Mouse (Mus musculus) C2C12 (cell line): ENCODE results near the gene Lamb3.

Experiments
- CEBPB ChIP-seq: IDR thresholded peaks from one replicate; pipeline ENCODE4 v1.6.1; 2011; ENCODE audit warnings: low read depth, mild to moderate bottlenecking, control low read depth, moderate library complexity
- CTCF ChIP-seq: IDR thresholded peaks from one replicate; pipeline ENCODE4 v1.5.1; 2011; ENCODE audit not compliant: control insufficient read depth, insufficient read depth, insufficient read length
- MYOD1 ChIP-seq: IDR thresholded peaks from one replicate; pipeline ENCODE4 v1.6.1; 2011; ENCODE audit warnings: low read depth; ENCODE audit not compliant: control insufficient read depth, insufficient read length
- MYOG ChIP-seq: IDR thresholded peaks from one replicate; pipeline ENCODE4 v1.6.1; 2011; ENCODE audit not compliant: control insufficient read depth, insufficient read length; ENCODE audit errors: extremely low read depth
- USF1 ChIP-seq: IDR thresholded peaks from one replicate; pipeline ENCODE4 v1.6.1; 2011; ENCODE audit warnings: low read depth, mild to moderate bottlenecking, control low read depth, moderate library complexity

DNA sequence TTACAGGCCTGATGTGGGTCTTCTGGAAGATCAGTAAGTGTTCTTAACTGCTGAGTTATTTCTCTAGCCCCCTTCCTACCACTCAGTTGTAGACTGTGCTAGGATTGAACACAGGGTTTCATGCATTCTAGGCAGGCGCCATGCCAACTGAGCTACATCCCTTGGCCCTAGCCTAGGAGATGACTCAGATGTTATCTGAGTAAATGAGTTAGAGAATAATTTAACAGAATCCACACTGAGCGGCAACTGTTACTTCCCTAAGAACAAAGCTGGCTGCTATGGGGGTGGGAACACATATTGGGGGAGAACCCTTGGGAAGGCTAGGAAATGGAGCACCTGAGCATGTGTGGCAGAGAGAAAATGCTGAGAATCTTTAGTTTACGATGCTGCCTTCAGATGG is 144.1 kb downstream of the Lamb3 start:
- TF ChIP-seq CTCF (no peak), CEBPB (no peak), MYOG (no peak), MYOD1 (no peak), USF1 (no peak)
